Mouse (Mus musculus) naive thymus-derived CD4-positive, alpha-beta T cell, adult 2 months (primary cell): ENCODE measurements around the gene Csnk1g2.
A peak's percentile ranks its signal among the peaks of the same experiment; 100 is the strongest.

Source experiments
- DNase-seq: peaks from one replicate; pipeline ENCODE4 v3.0.0-alpha.2; 2011; ENCODE audit warnings: low read depth

Csnk1g2 gene

GRCm38 (mm10) chr10:80665016-80665380 lies 42.4 kb downstream of the Csnk1g2 start:
- no peak for DNase-seq

- DNase-seq = peak; percentile 32
Observed at GRCm38 (mm10) chr10:80665459-80665858, 42.8 kb downstream of the Csnk1g2 start.

- DNase-seq = peak; percentile 32
Observed at GRCm38 (mm10) chr10:80665981-80666733, 43.5 kb downstream of the Csnk1g2 start.

- no peak for DNase-seq
Observed at GRCm38 (mm10) chr10:80666837-80667412, 44.3 kb downstream of the Csnk1g2 start.

GRCm38 (mm10) chr10:80668614-80669013 lies 46.0 kb downstream of the Csnk1g2 start:
- no peak for DNase-seq

- no peak for DNase-seq
Observed at GRCm38 (mm10) chr10:80669018-80669417, 46.4 kb downstream of the Csnk1g2 start.

GRCm38 (mm10) chr10:80669737-80670485 lies 47.3 kb downstream of the Csnk1g2 start:
- no peak for DNase-seq

GRCm38 (mm10) chr10:80670531-80670930 lies 47.9 kb downstream of the Csnk1g2 start:
- DNase-seq = no peak

GRCm38 (mm10) chr10:80671251-80671650 lies 48.6 kb downstream of the Csnk1g2 start:
- no peak for DNase-seq

GRCm38 (mm10) chr10:80671936-80672690 lies 49.5 kb downstream of the Csnk1g2 start:
- DNase-seq = no peak

- no peak for DNase-seq
Observed at GRCm38 (mm10) chr10:80673690-80674089, 51.1 kb downstream of the Csnk1g2 start.

- DNase-seq = no peak
Observed at GRCm38 (mm10) chr10:80674161-80674711, 51.6 kb downstream of the Csnk1g2 start.

- DNase-seq = no peak
Observed at GRCm38 (mm10) chr10:80674851-80675404, 52.3 kb downstream of the Csnk1g2 start.

- peak; percentile 56 for DNase-seq
Observed at GRCm38 (mm10) chr10:80675405-80676197, 53.0 kb downstream of the Csnk1g2 start.

- DNase-seq = peak; percentile 100
Observed at GRCm38 (mm10) chr10:80676198-80676928, 53.7 kb downstream of the Csnk1g2 start.

GRCm38 (mm10) chr10:80677128-80677875 lies 54.7 kb downstream of the Csnk1g2 start:
- DNase-seq = peak; percentile 82

- DNase-seq = peak; percentile 95
Observed at GRCm38 (mm10) chr10:80677942-80678436, 55.4 kb downstream of the Csnk1g2 start, which contains the start of gene Mknk2. Gene Mknk2, minus strand, starts transcription at chr10:80678112.

GRCm38 (mm10) chr10:80678601-80679377 lies 56.2 kb downstream of the Csnk1g2 start:
- peak; percentile 61 for DNase-seq
